Mouse (Mus musculus): ENCODE measurements around the gene Aacs. TPM values are rescaled to one million over a fixed set of nuclear protein-coding genes. Genes with fewer than 3 reads are reported as not detected.
A peak's percentile ranks its signal among the peaks of the same experiment; 100 is the strongest.

Aacs gene
- polyA plus RNA-seq, 1 experiment from 2014 or later = 31.2 TPM

- peak overlapping the region; percentile 67 for H3K9ac ChIP-seq (ENCODE audit: low read length)
- WGBS = 9% methylated on average over 5 of the region's 5 CpGs
- peaks cover 10% of the 10 kb centered on the region for H3K4me1 ChIP-seq (replicated peaks; ENCODE audit: control insufficient read depth, insufficient read depth, low read length)
- no peaks in the 10 kb centered on the region for H3K9me3 ChIP-seq (ENCODE audit: control insufficient read depth, low read length)
- H3K27ac ChIP-seq (ENCODE audit: low read length) = 0 out of 2 replicates have a peak overlapping the region, but pooled peaks have one; percentile 10
- H3K36me3 ChIP-seq (ENCODE audit: control insufficient read depth, insufficient read depth, low read length) = no peaks in the 10 kb centered on the region
- peak overlapping the region; percentile 64 for H3K4me3 ChIP-seq (ENCODE audit: low read length)
- H3K27me3 ChIP-seq (ENCODE audit: control insufficient read depth, insufficient read depth, low read depth, low read length) = no peaks in the 10 kb centered on the region
- no peak; the same call in 1 of the 2 replicates for ATAC-seq (ENCODE audit: low read depth)
- H3K4me2 ChIP-seq (ENCODE audit: low read depth, low read length) = peak overlapping the region; percentile 81
Observed at GRCm38 (mm10) chr5:125476286-125476625, 642 bp downstream of the Aacs start.

- ATAC-seq (ENCODE audit: low read depth) = no peak
- Histone ChIP-seq H3K4me1 (replicated peaks; ENCODE audit: control insufficient read depth, insufficient read depth, low read length) (peaks cover 10% of the 10 kb centered on the region), H3K9ac (ENCODE audit: low read length) (peak overlapping the region; percentile 67), H3K9me3 (ENCODE audit: control insufficient read depth, low read length) (no peaks in the 10 kb centered on the region), H3K4me2 (ENCODE audit: low read depth, low read length) (peak overlapping the region; percentile 81), H3K27me3 (ENCODE audit: control insufficient read depth, insufficient read depth, low read depth, low read length) (no peaks in the 10 kb centered on the region), H3K27ac (ENCODE audit: low read length) (no peak overlapping the region), H3K36me3 (ENCODE audit: control insufficient read depth, insufficient read depth, low read length) (no peaks in the 10 kb centered on the region), H3K4me3 (ENCODE audit: low read length) (peak overlapping the region; percentile 64)
- 58% methylated on average over 7 of the region's 7 CpGs for WGBS
Observed at GRCm38 (mm10) chr5:125476799-125477198, 1.2 kb downstream of the Aacs start.

GRCm38 (mm10) chr5:125477533-125477932, 1.9 kb downstream of the Aacs start:
- Histone ChIP-seq H3K4me2 (ENCODE audit: low read depth, low read length) (no peak overlapping the region; the same call in 1 of the 2 replicates), H3K27me3 (ENCODE audit: control insufficient read depth, insufficient read depth, low read depth, low read length) (no peaks in the 10 kb centered on the region), H3K9ac (ENCODE audit: low read length) (no peak overlapping the region; the same call in 1 of the 2 replicates), H3K36me3 (ENCODE audit: control insufficient read depth, insufficient read depth, low read length) (no peaks in the 10 kb centered on the region), H3K9me3 (ENCODE audit: control insufficient read depth, low read length) (no peaks in the 10 kb centered on the region), H3K27ac (ENCODE audit: low read length) (no peak overlapping the region), H3K4me3 (ENCODE audit: low read length) (no peak overlapping the region), H3K4me1 (replicated peaks; ENCODE audit: control insufficient read depth, insufficient read depth, low read length) (peaks cover 10% of the 10 kb centered on the region)
- WGBS = 64% methylated on average over 7 of the region's 7 CpGs
- ATAC-seq (ENCODE audit: low read depth) = no peak

GRCm38 (mm10) chr5:125478037-125478436, 2.4 kb downstream of the Aacs start:
- Histone ChIP-seq H3K4me2 (ENCODE audit: low read depth, low read length) (no peak overlapping the region), H3K9ac (ENCODE audit: low read length) (no peak overlapping the region), H3K9me3 (ENCODE audit: control insufficient read depth, low read length) (no peaks in the 10 kb centered on the region), H3K4me1 (replicated peaks; ENCODE audit: control insufficient read depth, insufficient read depth, low read length) (peaks cover 10% of the 10 kb centered on the region), H3K4me3 (ENCODE audit: low read length) (no peak overlapping the region), H3K27me3 (ENCODE audit: control insufficient read depth, insufficient read depth, low read depth, low read length) (no peaks in the 10 kb centered on the region), H3K36me3 (ENCODE audit: control insufficient read depth, insufficient read depth, low read length) (peaks cover 3% of the 10 kb centered on the region), H3K27ac (ENCODE audit: low read length) (no peak overlapping the region)
- 83% methylated on average over 7 of the region's 7 CpGs for WGBS
- ATAC-seq (ENCODE audit: low read depth) = no peak

- no peak for ATAC-seq (ENCODE audit: low read depth)
Observed at GRCm38 (mm10) chr5:125479376-125479775, 3.8 kb downstream of the Aacs start.

GRCm38 (mm10) chr5:125480434-125481231, 5.0 kb downstream of the Aacs start:
- 78% methylated on average over 11 of the region's 11 CpGs for WGBS
- no peak overlapping the region for H3K27ac ChIP-seq (ENCODE audit: low read length)

More at GRCm38 (mm10) chr5:125479376-125479775, 3.8 kb downstream of the Aacs start:
- no peak overlapping the region for H3K4me3 ChIP-seq (ENCODE audit: low read length)
- WGBS = 72% methylated on average over 3 of the region's 3 CpGs
- no peak overlapping the region for H3K4me2 ChIP-seq (ENCODE audit: low read depth, low read length)
- peaks cover 8% of the 10 kb centered on the region for H3K36me3 ChIP-seq (ENCODE audit: control insufficient read depth, insufficient read depth, low read length)
- H3K9me3 ChIP-seq (ENCODE audit: control insufficient read depth, low read length) = no peaks in the 10 kb centered on the region
- H3K27ac ChIP-seq (ENCODE audit: low read length) = no peak overlapping the region
- H3K9ac ChIP-seq (ENCODE audit: low read length) = no peak overlapping the region
- H3K4me1 ChIP-seq (replicated peaks; ENCODE audit: control insufficient read depth, insufficient read depth, low read length) = peaks cover 10% of the 10 kb centered on the region
- H3K27me3 ChIP-seq (ENCODE audit: control insufficient read depth, insufficient read depth, low read depth, low read length) = no peaks in the 10 kb centered on the region

GRCm38 (mm10) chr5:125482474-125482873, 6.9 kb downstream of the Aacs start:
- peaks cover 3% of the 10 kb centered on the region for H3K4me1 ChIP-seq (replicated peaks; ENCODE audit: control insufficient read depth, insufficient read depth, low read length)
- ATAC-seq (ENCODE audit: low read depth) = no peak
- no peaks in the 10 kb centered on the region for H3K27me3 ChIP-seq (ENCODE audit: control insufficient read depth, insufficient read depth, low read depth, low read length)
- no peak overlapping the region for H3K4me3 ChIP-seq (ENCODE audit: low read length)
- no peak overlapping the region for H3K27ac ChIP-seq (ENCODE audit: low read length)
- H3K9me3 ChIP-seq (ENCODE audit: control insufficient read depth, low read length) = no peaks in the 10 kb centered on the region
- H3K9ac ChIP-seq (ENCODE audit: low read length) = no peak overlapping the region
- no peak overlapping the region for H3K4me2 ChIP-seq (ENCODE audit: low read depth, low read length)
- WGBS = 82% methylated on average over 7 of the region's 7 CpGs
- peaks cover 15% of the 10 kb centered on the region for H3K36me3 ChIP-seq (ENCODE audit: control insufficient read depth, insufficient read depth, low read length)

More at GRCm38 (mm10) chr5:125480434-125481231, 5.0 kb downstream of the Aacs start:
- Histone ChIP-seq H3K27me3 (ENCODE audit: control insufficient read depth, insufficient read depth, low read depth, low read length) (no peaks in the 10 kb centered on the region), H3K9me3 (ENCODE audit: control insufficient read depth, low read length) (no peaks in the 10 kb centered on the region), H3K4me1 (replicated peaks; ENCODE audit: control insufficient read depth, insufficient read depth, low read length) (peaks cover 10% of the 10 kb centered on the region), H3K4me2 (ENCODE audit: low read depth, low read length) (no peak overlapping the region), H3K36me3 (ENCODE audit: control insufficient read depth, insufficient read depth, low read length) (peaks cover 15% of the 10 kb centered on the region), H3K4me3 (ENCODE audit: low read length) (no peak overlapping the region), H3K9ac (ENCODE audit: low read length) (no peak overlapping the region)
- ATAC-seq (ENCODE audit: low read depth) = no peak

- no peaks in the 10 kb centered on the region for H3K4me1 ChIP-seq (replicated peaks; ENCODE audit: control insufficient read depth, insufficient read depth, low read length)
- H3K27ac ChIP-seq (ENCODE audit: low read length) = no peak overlapping the region
- 75% methylated on average over 5 of the region's 6 CpGs for WGBS
- no peak overlapping the region for H3K9ac ChIP-seq (ENCODE audit: low read length)
- peaks cover 15% of the 10 kb centered on the region for H3K36me3 ChIP-seq (ENCODE audit: control insufficient read depth, insufficient read depth, low read length)
- no peak overlapping the region for H3K4me2 ChIP-seq (ENCODE audit: low read depth, low read length)
- H3K27me3 ChIP-seq (ENCODE audit: control insufficient read depth, insufficient read depth, low read depth, low read length) = no peaks in the 10 kb centered on the region
- no peaks in the 10 kb centered on the region for H3K9me3 ChIP-seq (ENCODE audit: control insufficient read depth, low read length)
- no peak overlapping the region for H3K4me3 ChIP-seq (ENCODE audit: low read length)
- ATAC-seq (ENCODE audit: low read depth) = no peak
Observed at GRCm38 (mm10) chr5:125483712-125484611, 8.3 kb downstream of the Aacs start.

Data from lung, embryonic 16.5 days (tissue).